Mouse (Mus musculus) left cerebral cortex, adult 18-20 months (tissue): ENCODE results near the gene Rexo1. TPM values are rescaled to one million over a fixed set of nuclear protein-coding genes. Genes with fewer than 3 reads are reported as not detected.
A peak's percentile ranks its signal among the peaks of the same experiment; 100 is the strongest.
"Not testable (repeated sequence)": the region's sequence is repeated elsewhere in the genome, so short reads cannot be mapped to it uniquely, and the experiment has no call there.

Source experiments
- DNase-seq, 2 experiments: peaks; one replicate each; pipeline ENCODE4 v3.0.0; 2021 to 2022; ENCODE audit warnings: low spot score in 2 of 2, mixed read lengths in 1 of 2
- long read RNA-seq, 2 experiments: library from polyadenylated mRNA; stranded (forward); transcript quantifications; one replicate each; pipeline ENCODE4 v2.0.0; 2021
- total RNA-seq, 2 experiments: library from RNA; stranded (reverse); gene quantifications; 2 replicates each; pipeline ENCODE4 v1.2.3; 2021

Rexo1 gene
- 10 to 100 TPM; 41.4 to 42.3 TPM for total RNA-seq
- long read RNA-seq, experiment 1, full-length matches to known transcripts, result 48 of 84 reads
- long read RNA-seq, experiment 1, partial matches to known transcripts, result 13 of 84 reads
- long read RNA-seq, experiment 1, other reads (novel, unspliced or antisense), result 23 of 84 reads
- long read RNA-seq, experiment 2, full-length matches to known transcripts, result 25 of 35 reads
- long read RNA-seq, experiment 2, partial matches to known transcripts, result 6 of 35 reads
- long read RNA-seq, experiment 2, other reads (novel, unspliced or antisense), result 4 of 35 reads

GRCm38 (mm10) chr10:80561116-80561944 lies at the start of gene Rexo1:
Gene Rexo1 (minus strand): TSS chr10:80561560.
- DNase-seq, result peak; percentile 92 to 94

- DNase-seq, result peak in 1 of 2 experiments; percentile 44
These were observed 49.7 kb upstream of the Rexo1 start for GRCm38 (mm10) chr10:80611024-80611423.

DNA sequence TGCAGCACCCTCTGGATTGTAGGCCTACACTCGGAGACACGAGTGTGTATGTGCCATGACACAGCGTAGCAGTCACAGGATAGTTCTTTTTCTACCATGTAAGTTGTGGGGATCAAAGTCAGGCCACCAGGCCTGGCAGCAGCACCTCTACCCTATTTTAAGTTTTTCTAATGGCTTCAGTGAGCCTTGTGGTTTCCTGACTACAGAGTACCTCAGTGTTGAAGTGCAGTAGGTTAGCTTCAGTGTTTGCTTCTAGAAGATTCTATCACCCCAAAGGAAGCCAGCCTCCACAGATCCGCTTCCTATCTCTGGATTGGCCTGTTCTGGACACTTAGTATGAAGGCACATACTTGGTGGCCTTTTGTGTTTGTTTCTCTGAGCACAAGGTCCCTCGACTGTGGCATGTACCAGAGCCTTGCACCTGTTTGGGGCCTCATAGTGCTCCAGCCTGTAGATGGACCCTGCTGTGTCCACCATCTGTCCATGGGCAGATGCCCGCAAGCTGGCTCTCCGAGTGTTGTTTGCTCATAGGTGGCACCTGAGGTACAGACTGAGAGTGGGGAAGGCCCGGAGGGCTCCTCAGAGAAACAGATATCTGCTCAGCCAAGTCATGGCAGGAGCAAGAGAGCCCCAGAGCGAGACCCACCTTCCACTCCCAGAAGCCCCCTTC lies 48.9 kb upstream of the Rexo1 start:
- DNase-seq, result no peak

GRCm38 (mm10) chr10:80609269-80609924 lies 48.0 kb upstream of the Rexo1 start:
- no peak for DNase-seq

DNA sequence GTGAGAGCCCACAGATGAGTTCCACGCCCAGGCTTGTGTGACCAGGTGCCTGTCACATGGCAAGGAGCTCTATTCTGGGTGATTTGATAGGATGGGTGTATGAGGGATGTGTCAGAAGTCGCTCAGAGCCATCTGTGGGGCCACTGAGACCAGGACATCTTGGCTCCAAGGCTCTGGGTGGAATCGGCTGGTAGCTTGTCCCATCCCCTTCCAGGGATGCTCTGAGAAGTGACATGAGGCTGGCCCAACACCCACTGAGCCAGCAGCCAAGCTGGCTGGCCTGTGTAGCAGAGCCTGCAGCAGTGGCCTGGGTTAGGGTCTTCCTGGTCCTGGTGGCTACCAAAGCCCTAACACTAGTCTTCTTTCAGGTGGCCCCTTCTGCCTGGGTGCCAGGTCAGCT lies 47.1 kb upstream of the Rexo1 start:
- no peak for DNase-seq

DNA sequence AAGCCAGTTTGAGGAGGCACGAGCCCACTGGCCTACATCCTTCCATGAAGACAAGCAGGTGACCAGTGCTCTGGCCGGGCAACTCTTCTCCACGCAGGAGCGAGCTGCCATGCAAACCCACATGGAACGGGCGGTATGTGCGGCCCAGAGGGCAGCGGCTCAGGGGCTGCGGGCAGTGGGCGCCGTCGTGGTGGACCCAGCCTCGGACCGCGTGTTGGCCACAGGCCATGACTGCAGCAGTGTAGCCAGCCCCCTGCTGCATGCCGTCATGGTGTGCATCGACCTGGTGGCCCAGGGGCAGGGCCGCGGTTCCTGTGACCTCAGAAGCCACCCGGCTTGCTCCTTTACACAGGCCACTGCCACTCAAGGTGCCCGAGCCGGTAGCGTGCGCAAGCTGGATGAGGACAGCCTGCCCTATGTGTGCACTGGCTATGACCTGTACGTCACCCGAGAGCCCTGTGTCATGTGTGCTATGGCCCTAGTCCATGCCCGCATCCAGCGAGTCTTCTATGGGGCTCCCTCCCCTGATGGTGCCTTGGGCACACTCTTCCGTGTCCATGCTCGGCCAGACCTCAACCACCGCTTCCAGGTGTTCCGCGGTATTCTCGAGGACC lies 45.5 kb upstream of the Rexo1 start:
- no peak for DNase-seq

GRCm38 (mm10) chr10:80606306-80606705 lies 44.9 kb upstream of the Rexo1 start:
- no peak for DNase-seq

GRCm38 (mm10) chr10:80605721-80606120 lies 44.4 kb upstream of the Rexo1 start, which contains the start of gene Gm49322:
Gene Gm49322 (plus strand): TSS chr10:80606021.
- not testable (repeated sequence) for DNase-seq

- DNase-seq, result no peak
These were observed 43.6 kb upstream of the Rexo1 start for GRCm38 (mm10) chr10:80604988-80605387.

DNA sequence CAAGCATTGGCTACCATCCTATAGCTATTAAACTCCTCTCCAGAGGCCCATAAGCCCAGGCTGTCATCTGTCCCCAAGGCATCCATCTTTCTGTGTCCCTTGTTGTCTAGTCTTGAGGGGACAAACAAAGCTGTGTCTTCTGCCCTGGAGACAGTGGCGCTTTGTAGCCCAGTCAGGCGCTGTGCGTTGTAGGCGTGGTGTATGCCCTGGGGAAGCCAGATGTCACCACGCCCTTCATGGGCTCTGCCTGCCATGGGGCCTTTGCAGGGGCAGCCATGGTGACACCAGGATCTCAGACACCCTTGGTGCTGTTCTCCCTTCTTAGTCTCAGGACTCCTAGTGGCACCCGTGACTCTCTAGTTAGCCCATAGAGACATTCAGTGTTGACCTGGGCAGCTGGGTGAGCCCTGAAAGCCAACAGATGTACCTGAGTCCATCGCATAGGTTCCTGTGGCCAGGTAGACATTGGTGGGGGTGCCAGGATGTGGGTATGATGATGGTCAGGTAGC lies 42.7 kb upstream of the Rexo1 start:
- DNase-seq, result no peak

- DNase-seq, result no peak
These were observed 42.0 kb upstream of the Rexo1 start for GRCm38 (mm10) chr10:80603364-80603763.

DNA sequence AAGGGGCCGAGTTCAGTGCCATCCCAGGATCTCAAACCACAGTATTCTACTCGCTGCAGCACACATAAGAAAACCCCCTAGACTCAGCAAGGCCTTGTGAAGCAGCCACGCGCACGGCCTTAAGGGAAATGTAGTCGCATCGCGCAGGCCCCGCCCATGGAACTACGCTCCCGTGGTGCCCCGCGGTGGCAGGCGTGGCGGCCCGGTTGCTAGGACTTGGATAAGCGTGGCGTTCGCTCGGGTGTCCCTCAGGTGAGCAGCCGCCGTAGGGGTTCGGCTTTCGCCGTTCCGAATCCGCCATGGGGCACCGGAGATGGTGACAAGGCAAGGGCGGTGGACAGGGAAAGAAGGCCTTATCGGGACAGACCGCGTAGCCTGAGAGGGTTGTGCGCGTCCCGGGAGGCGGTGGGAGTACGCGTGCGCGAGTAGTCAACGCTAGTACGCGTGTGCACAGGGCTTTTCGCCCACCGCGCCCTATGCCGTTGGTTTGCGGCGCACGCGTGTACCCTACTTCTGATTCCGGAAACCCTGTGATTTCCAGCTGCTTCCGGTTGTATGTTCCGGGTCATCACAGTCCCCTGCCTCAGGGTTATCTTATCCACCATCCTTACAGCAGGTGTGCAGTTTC lies 41.5 kb upstream of the Rexo1 start, which contains the start of the genes Scamp4 and Adat3:
TSS of gene Scamp4 (plus strand) at position 175 of the 628 bp plus-strand sequence.
TSS of gene Adat3 (plus strand) at position 183 of the 628 bp plus-strand sequence.
- DNase-seq, result peak; percentile 95 to 96

DNA sequence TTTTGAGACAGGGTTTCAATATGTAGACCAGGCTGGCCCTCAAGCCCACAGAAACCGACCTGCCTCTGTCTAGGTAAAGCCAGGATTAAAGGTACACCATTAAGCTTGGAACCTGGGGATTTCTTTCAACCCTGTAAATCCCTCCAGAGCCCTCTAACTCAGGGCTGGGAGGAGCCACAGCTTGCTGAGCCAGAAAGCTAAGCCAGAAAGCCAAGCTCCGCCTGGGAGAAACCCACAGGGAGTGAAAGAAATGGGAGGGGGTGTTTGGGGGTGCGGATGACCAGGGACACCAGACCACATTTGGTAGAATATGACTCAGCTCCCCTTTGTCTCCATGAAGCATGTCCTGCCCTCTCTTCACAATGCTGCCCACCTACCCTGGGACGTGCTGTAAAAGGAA lies 35.0 kb upstream of the Rexo1 start:
- no peak for DNase-seq

GRCm38 (mm10) chr10:80589879-80590854 lies 28.8 kb upstream of the Rexo1 start, which contains the start of gene Abhd17a:
Gene Abhd17a (minus strand): TSS chr10:80590341.
- peak; percentile 93 to 95 for DNase-seq

DNA sequence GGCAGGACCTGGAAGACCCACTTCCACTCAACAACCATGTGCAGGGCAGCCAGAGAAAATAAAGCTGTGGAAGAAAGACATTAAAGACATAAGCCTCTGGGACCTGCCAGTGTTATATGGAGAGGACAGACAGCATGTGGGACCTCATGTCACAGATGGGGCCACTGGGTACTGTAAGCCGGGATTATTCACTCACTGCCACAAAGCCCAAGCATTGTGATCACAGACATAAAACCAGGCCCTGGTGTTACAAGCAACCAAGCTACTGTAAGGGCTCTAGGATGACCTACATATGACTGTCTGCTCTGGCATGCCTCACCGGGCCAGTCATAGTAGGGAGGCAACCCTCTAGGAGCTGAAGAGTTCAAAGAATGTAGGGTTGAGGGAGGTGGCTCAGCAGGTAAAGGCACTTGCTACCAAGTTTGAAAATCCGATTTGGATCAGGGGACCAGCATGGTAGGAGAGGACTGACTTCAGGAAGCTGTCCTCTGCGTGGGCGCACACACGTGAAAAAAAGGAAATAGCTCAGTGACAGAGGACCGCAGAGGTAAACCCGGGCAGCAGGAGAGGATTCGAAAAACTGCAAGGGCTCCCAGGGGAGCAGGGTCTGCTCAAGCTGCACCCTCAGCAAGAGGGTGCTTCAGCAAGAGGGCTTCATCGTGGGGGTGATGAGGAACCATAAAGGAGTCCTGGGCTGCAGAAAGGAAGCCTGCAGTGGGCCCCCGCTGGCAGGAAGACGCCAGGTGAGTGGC lies 27.9 kb upstream of the Rexo1 start:
- peak in 1 of 2 experiments; percentile 29 for DNase-seq

DNA sequence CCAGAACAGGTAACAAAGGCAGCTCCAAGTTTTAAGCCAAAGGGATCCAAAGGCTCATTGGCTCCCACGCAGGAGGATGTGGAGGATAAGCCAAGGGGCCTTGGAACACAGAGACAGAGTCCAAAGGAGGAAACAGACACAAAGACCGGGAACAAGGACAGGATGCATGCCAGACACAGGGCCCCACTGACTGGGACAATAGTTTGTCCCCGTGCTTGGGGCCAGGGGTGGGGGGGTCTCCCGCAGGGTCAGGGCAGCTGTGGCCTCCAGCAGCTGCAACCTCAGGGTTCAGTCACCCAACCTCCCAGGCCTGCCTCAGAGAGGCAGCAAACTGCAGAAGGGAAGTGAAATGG lies 25.9 kb upstream of the Rexo1 start:
- no peak for DNase-seq

DNA sequence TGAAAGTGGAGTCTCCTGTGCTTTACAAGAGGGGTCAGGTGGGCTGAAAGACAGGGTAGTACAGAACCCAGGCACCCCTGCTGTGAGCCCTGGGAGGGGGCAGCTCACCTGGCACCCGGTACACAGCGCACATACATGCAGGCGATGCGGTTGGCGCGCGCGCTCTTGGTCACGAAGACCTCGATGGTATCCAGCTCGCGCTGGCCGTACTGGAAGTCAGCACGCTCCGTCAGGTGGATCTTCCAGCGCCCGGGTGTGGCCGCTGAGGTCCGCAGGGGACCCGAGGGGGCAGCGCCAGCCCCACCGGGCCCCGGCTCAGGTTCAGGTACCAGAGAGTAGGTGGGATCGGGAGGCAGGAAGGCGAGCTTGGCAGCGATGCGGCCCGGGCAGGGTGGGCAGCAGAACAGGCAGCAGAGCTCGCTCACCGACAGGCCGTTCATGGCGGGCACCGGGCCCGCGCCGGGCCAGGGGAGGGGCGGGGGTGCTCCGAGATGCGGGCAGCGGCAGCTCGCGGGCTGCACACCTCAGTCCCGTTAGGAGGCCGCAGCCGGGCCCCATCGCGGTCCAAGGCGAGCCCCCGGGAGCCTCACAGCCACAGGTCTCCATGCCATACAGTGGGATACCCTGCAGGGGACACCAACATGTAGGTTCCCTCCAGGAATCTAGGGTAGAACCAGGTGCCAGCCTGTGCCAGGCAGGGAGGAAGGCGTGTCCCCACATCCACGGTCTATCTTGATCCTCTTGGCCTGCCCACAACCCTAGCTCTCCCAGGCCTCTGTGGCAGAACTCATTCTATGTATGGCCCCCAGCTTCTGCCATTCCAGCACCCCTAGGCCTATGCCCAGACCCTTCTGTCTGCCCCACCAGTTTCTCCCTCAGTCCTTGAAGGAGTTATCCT lies 25.3 kb upstream of the Rexo1 start:
- no peak for DNase-seq
